Mouse (Mus musculus) adrenal gland, postnatal 0 days (tissue): ENCODE results near the gene Uevld. TPM values are rescaled to one million over a fixed set of nuclear protein-coding genes. Genes with fewer than 3 reads are reported as not detected.

Source experiments
- polyA plus RNA-seq: library from polyadenylated mRNA; unstranded; fragments of >200 nt; fragmentation: Nextera tagmentation; extraction: Ambion mirVana; gene quantifications from 2 replicates; pipeline ENCODE4 v1.2.1, GENCODE M21; 2015

Uevld gene
- polyA plus RNA-seq, result 5.2 and 8.9 TPM in 2 replicates

GRCm38 (mm10) chr7:46957831-46958691 lies at the start of gene Uevld:
TSS of gene Uevld (minus strand) at chr7:46958527.

GRCm38 (mm10) chr7:46983280-46983679 lies 25.0 kb upstream of the Uevld start, which contains the start of gene Gm9999:
TSS of gene Gm9999 (plus strand) at chr7:46983580.

GRCm38 (mm10) chr7:46919551-46920176 lies 38.7 kb downstream of the Uevld start, which contains the start of gene Tsg101:
TSS of gene Tsg101 (minus strand) at chr7:46919969.

Other genes with a start within 250 kb of the Uevld start
- 17.0 and 18.3 TPM in 2 replicates for gene Saal1, start 247.8 kb downstream of the Uevld start, polyA plus RNA-seq
- 4.6 and 6.6 TPM in 2 replicates for gene Saa3, start 242.8 kb downstream of the Uevld start, polyA plus RNA-seq
- 0.10 and 0.16 TPM in 2 replicates for gene Saa4, start 225.9 kb downstream of the Uevld start, polyA plus RNA-seq
- gene Saa1, start 215.5 kb downstream of the Uevld start, polyA plus RNA-seq, result 0.80 and 0.90 TPM in 2 replicates
- gene Saa2, start 206.7 kb downstream of the Uevld start, polyA plus RNA-seq, result not detected in 2 replicates
- gene Hps5, start 162.5 kb downstream of the Uevld start, polyA plus RNA-seq, result 9.0 and 10.7 TPM in 2 replicates
- gene Gtf2h1, start 162.4 kb downstream of the Uevld start, polyA plus RNA-seq, result 29.6 and 38.2 TPM in 2 replicates
- 393 and 485 TPM in 2 replicates for gene Ldha, start 117.1 kb downstream of the Uevld start, polyA plus RNA-seq
- not detected in 2 replicates for gene Ldhc, start 97.3 kb downstream of the Uevld start, polyA plus RNA-seq
- gene Tsg101, start 38.6 kb downstream of the Uevld start, polyA plus RNA-seq, result 155 and 169 TPM in 2 replicates
- gene Gm9999, start 25.1 kb upstream of the Uevld start, polyA plus RNA-seq, result not detected in 2 replicates
- 7.1 and 9.0 TPM in 2 replicates for gene Spty2d1, start 49.9 kb upstream of the Uevld start, polyA plus RNA-seq
- gene Tmem86a, start 92.1 kb upstream of the Uevld start, polyA plus RNA-seq, result 67.6 and 102 TPM in 2 replicates
- 1.5 and 5.6 TPM in 2 replicates for gene Ptpn5, start 175.2 kb upstream of the Uevld start, polyA plus RNA-seq
- gene Mrgpra6, start 246.4 kb upstream of the Uevld start, polyA plus RNA-seq, result not detected in 2 replicates